Mouse (Mus musculus) natural killer cell, adult 2 months (primary cell): ENCODE data around the gene Foxf2.

Experiments
- DNase-seq, 2 experiments: peaks; one replicate each; pipeline ENCODE4 v3.0.0; 2022; ENCODE audit warnings: low spot score in 2 of 2

Gene Foxf2

DNA sequence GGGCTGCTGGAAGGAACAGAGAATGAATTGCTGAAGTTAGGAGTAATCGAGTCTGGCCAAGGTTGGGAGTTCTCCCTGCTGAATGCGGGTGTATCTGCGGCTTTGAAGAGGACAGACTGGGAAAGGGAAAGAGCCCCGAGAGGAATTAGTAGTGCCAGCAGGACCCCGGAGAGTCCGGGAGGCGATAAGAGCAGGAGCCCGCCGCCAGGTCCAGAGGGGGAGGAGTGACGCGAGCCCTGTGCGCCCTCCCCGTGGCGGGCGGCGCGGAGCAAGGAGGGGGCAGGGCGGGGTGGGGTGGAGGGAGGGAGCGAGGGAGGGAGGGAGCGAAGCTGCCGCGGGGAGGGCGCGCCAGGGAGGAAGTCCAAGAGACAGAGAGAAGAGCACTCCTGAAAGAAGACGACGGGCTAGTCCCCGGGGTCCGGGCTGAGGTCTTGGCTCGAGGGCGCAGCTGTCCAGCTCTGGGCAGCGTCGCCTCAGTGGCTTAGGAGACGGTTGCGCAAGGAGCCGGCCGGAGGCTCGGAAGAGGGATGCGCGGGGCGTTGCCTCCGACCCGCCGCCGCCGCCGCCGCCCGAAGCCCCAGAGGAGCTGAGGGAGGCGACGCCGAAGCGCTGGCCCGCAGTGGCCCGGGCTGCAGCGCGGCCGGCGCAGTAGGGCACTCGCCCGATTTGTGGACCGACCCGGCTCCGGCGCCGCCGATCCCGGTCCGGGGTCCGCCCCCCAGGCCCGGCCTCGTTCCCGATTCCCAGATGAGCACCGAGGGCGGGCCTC lies at the start of gene Foxf2:
Gene Foxf2 (plus strand): TSS at position 484 of the 769 bp plus-strand sequence.
- DNase-seq, result no peak

DNA sequence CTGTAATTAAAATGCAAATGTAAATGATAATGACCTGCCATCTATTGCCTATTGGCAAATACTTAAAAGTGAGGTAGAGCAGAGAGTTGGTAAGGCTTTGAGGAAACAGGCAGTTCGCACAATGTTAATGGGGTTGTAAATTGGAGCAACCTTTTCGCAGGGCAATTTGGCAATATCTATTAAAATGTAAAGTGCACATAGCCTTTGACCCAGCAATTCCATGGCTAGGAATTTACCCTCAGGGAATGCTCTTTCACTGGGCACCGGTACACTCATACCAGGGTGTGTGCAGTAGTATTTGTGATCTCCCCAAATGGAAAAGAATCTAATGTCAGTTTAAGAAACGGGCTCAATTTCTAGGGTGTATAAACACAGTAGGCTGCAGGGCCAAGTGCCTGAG lies 48.9 kb upstream of the Foxf2 start:
- DNase-seq, result no peak

DNA sequence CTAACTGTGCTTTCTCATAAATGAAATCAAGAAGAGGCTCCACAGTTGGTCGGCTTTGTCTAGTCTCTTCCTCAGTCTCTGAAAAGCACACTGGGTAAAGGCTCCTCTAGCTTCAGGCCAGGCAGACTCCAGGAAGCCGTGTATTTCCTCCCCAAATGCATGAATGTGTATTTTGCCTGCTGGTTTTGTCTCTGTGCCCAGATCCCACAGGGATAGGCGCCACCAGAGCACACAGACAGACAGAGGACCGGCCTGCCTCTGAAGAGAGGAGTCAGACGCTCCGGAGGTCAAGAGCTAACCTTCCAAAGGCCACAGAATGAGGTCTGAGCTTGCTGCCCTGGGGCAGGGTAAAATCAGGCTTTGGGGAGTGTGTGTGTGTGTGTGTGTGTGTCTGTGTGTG lies 48.0 kb upstream of the Foxf2 start:
- DNase-seq, result no peak

DNA sequence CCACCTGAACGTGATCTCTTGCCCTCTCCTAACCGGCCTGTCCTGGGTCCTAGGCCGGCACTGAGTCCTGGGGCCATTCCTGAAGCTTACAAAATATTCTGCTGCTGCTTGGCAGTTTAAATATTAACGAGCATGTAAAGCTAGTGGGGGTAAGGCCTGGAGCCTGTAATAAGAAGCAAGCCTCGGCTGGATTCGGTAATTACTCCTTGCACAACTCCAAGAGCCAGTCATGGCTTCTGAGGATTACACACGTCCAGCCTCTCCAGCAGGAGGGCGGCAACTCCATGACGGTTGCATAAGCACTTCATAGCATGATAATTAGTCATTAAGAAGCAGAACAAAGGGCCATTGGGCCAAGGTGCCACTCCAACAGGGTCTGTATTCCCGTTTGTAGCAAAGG lies 47.2 kb upstream of the Foxf2 start:
- DNase-seq, result no peak

DNA sequence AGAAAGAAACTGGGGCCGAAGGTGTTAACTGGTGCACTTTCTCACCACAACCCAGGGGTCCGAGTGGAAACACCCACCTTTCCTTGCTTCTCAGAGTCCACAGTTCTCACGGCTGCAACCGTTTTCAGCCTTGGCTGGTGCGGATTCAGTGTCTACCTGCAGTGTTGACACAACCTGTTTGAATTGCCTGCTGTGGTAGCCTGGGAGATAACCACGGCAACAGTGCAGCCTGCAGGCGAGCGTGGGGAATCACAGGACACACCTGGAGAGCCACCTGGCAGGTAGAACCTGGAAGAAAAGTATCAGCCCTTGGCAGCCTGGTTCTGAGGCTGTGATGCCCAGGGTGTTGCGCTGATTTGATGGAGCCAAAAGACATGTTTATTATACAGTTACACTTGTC lies 45.8 kb upstream of the Foxf2 start:
- no peak for DNase-seq

DNA sequence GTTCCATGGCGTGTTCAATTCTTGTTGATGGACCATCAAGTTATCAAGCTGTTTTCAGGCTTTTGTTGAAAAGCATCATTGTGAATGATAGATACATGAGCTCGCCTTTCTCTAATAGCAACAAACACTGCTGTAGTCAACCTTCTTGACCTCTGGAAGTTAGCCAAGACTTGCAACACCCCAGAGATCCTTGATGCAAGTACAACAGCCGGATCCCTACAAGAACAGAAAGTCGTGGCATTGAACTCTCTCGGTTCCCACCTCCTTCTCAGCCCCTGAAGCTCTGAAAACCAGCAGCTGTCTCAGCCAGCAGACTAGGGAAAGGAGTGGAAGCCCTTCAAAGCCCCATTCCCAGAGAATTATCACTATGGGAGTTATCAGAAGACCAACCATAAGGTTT lies 38.3 kb upstream of the Foxf2 start:
- DNase-seq, result no peak

DNA sequence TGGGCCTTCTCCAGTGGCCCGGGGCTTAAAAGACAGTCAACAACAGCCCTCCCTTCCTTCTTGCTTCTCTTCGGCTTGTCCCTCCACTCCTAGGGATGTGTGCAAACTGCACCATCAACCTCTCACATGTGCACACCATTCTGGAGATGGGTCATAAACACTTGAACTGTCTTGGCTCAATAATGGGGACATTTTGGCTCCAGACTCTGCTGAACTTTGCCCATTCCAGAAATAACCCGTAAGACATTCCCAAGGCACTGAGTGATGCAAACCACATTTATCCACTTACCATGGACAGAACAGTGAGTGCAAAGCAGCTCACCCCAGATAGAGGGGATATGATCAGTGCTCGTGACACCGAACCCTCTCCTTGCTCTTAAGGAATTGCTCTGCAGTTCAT lies 26.0 kb upstream of the Foxf2 start:
- no peak for DNase-seq

DNA sequence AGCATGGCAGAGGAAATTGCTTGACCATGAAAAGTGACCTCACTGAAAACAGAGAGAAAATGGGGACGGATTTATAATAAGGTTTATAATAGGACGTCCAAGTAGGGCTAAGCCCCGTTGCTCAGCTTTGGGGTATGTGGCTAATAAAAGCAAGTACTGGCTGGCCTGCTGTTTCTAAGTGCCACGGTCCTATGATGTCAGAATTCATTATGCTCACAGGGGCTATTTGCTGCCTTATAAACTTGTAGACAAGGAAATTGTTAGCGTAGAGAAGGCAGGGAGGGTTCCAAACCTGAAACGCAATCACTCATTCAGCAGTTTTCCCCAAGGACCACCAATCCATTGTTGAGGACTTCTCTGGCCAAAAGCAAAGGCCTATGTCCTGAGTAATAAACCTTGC lies 21.7 kb upstream of the Foxf2 start:
- DNase-seq, result no peak

DNA sequence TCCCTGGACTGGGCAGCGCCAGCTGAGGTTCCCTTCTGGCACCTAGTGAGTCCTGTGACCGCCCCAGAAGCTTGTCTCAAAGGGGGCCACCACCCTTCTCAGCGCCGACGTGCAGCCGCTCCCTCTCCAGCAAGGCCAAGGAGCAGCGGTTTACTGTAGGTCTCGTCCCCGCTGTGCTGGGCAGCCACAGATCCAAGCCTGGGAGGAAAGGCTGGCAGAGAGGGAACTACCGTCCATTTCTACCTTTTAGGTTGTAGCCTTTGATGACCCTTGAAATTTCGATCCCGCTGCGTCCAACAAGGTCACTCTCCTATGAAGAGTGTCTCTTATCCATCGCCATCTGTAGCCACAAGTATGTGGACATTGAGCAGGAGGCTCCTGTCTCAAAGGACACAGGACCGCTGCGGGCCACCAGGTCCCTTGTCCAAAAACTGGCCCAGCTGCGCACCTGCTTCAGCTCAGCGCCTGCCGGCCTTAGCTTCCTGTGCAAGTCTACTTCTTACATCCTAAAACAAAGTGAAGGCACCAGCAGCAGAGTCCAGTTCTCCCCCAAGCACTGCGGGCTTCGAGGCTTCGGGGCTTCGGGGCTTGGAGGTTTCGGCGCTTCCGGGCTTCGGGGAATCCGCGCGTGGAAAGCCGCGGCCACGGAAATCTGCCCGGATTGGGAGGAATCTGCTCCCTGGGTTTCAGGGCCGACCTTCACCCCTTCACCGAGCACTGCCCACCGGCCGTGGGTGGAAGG lies 10.7 kb upstream of the Foxf2 start:
- DNase-seq, result no peak

DNA sequence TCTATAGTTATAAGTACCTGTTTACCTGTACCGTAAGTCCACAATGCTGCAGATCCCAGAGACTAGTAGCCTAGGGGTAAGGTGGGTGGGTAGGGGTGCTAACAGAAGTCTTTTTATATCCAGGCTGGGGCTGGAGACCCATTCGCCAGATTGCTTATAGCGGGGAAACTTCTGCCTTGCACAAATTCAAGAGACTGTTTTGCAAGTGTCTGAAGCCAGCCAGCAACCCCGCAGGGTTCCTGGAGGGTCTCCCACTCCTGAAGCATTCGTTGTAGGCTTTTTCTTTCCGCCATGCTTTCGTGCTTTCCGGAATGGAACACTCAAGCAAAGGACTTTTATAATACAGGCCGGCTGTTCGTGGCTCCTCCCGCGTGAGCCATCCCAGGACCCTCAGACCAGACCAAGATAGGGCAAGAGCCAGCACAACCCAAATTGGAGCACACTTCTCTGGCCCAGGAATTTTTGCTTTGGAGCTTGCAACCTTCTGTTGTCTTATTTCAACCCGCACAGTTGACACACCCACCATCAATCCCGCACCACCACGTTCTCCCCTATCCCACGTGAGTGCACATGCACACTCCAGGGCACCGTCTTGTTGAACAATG lies 10.0 kb upstream of the Foxf2 start:
- no peak for DNase-seq

DNA sequence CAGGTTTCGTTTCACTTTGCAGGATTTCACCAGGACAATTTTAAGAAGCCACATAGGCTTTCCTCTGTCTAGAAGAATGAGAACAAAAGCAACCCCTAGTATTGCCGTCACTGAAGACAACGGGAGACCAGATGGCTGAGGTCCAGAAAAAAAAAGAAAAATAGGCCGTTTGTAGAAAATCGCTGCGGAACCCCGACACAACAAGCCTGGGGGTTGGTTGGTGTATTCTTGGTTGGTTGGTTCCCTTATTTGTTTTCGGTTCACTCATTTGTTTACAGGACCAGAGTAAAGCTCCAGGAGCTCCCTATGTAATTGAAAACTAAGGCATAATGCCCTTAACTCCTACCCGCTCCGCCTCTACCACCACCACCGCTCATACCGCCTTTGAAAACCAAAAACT lies 7.6 kb upstream of the Foxf2 start:
- DNase-seq, result no peak

DNA sequence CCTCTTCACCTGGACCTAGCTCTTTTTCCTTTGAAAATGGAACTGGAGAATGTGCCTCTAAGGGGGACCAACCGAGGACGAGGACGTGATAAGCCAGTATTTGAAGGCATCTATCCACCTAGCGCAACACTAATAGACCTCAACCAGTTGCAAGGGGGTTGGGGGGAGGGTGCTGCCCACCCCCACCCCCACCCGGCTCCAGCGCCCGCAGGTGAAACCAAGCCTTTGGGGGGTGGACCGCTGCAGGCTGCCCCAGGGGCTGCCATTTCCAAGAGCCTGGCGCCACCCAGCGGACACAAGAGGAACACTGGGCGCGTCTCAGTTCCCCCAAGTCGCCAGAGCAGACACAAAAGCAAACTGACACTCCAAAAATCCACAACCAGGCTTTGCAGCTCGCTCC lies 7.2 kb upstream of the Foxf2 start:
- DNase-seq, result peak in 1 of 2 experiments; percentile 18

DNA sequence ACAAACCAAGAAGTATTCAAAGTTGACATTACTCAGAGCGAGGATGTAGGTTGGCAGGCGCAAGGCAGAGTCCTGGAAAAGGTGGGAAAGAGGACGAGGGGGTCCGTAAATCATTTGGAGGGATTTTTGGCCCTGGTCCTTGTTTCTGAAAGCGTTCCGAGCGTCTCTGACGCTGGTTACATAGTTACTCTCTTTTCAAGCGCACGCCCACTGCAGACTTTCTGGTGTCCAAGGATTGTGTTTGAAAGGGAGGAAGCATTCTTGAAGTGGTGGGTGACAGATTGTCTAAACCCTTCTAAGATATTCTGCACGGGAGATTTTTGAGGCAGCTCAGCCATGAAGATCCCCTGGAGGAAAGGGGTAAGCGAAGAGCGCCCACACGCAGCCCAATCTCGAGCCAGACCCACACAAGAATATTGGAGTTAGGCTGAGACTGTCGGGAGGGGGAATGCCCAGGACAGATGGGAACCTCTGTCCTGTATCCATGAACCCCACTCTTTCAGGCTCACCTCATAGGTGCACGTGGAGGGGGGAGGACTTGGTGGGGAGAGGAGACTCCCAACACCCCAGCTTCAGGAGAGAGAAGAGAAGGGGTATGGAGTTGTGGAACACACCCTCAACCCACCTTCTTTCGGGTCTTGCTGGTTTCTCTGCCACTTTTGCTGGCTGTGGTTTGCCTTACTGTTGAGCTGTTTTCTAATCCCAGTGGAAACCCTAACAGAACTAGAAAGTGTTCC lies 6.5 kb upstream of the Foxf2 start:
- DNase-seq, result no peak

DNA sequence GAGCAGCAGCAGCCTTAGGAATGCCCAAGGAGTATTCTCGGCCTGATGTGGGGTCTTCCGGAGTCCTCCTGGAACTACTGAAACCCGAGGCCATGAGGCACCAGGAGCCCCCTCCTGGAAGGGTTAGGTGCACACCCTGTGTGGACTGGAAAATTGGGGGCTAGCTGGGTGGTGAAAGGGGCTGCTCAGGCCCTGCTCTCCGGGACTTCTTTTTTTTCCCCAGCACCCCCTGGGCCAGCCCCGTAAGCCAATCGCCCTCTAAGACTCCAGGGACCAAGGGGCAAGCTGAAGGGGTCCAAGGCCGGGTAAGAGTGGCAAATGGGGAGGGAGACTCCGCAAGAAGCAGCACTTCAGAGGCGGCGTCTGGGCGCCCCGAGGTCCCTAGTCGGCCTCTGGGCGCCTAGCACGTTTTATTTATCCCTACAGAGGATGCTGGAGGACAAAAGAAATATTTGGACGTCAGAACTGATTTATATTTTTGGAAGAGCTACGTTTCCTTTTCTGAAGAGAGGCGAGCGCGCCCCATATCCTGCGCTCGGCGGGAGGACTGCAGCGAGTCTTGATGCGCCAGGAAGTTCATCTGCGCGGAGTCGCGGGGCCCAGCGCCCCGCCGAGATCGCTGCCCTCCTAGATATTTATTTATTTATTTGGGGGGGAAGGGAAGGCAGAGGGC lies 5.7 kb upstream of the Foxf2 start:
- DNase-seq, result no peak

DNA sequence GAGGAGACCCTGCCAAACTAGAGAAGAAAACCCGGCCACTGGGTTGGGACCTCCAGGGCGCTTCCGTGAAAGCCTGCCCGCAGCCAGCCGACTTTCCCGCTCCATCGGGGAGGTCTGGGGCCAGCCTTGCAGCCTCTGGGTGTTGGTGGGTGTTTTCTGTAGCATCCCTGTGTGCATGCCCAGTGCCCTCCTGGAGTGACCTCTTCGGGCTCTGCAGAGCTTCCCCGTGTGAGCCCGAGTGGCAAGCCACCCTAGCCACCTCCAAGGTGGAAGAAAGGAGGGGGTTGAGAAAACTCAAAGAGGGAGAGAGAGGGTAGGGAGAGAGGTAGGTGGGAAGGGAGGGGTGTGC lies 5.1 kb upstream of the Foxf2 start:
- no peak for DNase-seq

DNA sequence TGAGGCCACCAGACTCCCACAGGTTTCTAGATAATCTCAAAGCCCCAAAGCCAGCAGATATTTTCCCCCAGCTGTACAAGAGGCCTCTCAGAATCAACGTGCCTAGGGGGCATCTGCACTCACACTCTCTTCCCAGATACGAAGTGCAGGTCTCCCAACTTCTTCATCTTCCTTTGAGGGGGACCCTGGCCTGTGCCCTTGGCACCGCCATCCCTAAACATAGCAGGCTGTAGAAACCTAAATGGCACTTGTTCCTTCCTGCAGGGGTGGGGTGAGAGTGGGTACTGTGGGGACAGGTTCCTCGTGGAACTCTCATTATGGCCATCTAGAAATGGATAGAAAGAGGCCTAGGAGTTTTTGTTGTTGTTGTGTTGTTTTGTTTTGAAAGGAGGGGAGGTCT lies 4.7 kb upstream of the Foxf2 start:
- no peak for DNase-seq

DNA sequence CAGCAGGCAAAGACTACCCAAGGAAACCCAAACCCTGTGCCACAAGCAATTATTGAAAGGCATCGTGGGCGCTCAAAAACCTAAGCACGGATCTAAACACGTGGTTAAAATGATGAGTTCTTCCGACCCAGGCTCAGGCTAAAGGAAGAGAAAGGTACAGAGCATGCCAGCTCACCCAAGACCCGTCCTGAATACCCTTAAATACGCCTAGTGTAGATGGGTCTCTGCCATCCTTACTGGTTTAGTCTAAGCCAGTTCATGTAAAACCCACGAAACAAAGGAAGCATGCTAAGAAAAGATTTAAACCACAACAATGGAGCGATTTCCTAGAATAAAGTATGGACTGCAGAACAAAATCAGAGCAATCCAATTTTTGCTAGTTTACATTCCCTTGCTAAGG lies 3.9 kb upstream of the Foxf2 start:
- no peak for DNase-seq

DNA sequence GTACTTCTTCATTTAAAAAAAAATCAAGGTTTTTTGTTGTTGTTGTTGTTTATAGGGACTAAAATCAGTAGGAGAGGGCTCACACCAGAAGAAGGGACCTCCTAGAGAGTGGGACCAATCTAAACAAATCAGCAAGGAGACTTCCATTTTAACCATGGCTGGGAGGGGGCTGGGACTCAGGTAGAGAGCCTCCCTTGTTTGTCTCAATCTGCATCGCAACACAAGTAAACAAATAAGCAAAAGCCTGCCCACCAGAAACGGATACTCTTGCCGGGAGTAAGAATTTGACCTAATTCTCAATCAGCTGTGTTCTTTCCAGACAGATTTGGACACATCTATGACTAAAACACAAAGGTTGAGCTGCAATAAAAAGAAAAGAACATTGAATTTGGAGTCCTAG lies 3.2 kb upstream of the Foxf2 start:
- no peak for DNase-seq

DNA sequence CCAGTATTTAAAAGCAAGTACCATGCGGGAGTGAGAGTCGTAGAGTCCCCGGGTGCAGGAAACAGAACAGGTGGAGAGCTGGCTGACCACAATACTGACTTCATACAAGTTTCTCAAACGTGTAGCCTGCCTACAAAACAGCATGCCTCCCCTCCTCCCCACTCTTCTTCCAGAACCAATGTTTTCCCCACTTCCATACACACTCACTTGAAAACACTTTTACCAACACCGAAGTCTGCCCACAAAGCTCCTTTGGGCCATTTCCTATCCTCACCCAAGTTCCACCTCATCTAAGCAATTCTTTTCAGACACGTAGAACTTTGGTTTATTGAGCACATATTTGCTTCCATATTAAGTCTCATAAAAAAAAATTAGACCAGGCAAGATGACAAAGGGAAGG lies 2.3 kb upstream of the Foxf2 start:
- no peak for DNase-seq

DNA sequence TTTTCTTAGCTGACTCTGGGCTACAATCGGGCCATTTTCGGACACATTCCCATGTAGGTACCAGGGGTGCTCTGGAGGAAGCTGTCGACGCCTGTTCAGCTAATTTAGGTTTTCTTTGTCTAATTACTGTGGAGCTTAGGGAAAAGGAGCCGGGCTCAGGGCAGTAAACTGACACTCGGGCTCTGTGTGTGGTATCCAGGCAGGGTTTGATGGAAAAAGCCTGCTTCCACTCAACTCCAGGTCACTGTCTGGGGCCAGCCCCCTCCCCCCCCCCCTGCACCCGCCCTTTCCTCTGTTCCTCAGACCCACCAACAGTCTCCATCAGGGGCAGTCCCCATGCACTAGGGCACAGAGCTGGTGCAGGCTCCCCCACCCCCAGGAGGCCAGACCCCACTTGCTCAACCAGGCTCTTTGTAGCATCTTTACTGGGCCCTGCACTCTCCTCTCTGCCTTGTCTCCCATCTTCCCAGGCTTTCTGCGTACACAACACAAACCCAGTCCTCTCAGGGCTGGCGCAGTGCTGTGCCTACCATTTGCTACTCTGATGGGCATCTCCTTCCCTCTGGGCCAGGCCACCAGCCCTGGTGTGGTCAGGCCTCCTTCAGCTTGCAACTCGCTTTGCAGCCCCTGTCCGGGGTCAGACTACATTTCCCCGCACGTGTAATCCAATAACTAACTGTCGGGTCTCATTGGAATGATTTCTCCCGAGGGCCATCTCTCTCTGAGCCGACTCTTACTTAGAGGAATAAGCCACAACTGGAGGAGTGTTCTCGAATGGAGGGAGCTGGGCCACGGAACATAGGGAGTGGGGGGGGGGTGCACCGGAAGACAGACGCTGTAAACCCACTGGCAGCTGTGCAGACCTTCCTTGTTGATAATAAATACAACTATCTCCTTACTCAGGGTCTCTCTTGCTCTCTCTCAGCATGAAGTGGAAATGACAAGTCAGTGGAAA lies 1.4 kb upstream of the Foxf2 start:
- DNase-seq, result no peak

DNA sequence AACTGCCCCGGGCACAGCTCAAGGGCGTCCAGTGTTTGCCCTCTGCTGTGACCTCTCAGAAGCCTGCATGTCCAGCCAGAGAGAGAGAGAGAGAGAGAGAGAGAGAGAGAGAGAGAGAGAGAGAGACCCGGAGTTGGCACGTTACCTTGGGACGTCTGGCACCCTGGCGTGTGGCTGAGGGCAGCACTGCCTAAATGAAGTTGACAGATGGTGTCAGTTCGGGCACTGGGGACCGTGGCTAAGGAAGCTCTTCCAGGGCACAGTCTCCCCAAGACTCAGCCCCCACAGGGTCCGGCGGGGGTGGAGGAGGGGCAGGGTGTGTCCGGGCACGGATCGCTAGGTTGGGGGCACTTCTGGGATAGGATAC lies 667 bp upstream of the Foxf2 start:
- no peak for DNase-seq
